Mouse (Mus musculus) erythroblast, embryonic 14.5 days (primary cell): ENCODE measurements around the gene Alas2.

ENCODE experiments used
- GATA1 ChIP-seq: IDR thresholded peaks from 2 replicates; pipeline ENCODE4 v1.6.1; 2012; ENCODE audit warnings: low read length, inconsistent platforms, mixed read lengths
- TAL1 ChIP-seq: IDR thresholded peaks from 3 replicates; pipeline ENCODE4 v1.6.1; 2012; ENCODE audit warnings: low read length, inconsistent platforms, mixed read lengths

- no peak for TF ChIP-seq GATA1
- TF ChIP-seq TAL1, result no peak
Measured at GRCm38 (mm10) chrX:150514127-150514526, 33.0 kb upstream of the Alas2 start.
